Mouse (Mus musculus) adrenal gland, adult 2 months (tissue): ENCODE measurements at regions not wholly inside any gene's neighbourhood (a gene's known extent, or its start where the extent isn't known, plus 50 kb on each side); places are given as distances from the start of the nearest gene placed in this dataset.

Experiments
- DNase-seq: peaks from one replicate; pipeline ENCODE4 v3.0.0; 2021

DNA sequence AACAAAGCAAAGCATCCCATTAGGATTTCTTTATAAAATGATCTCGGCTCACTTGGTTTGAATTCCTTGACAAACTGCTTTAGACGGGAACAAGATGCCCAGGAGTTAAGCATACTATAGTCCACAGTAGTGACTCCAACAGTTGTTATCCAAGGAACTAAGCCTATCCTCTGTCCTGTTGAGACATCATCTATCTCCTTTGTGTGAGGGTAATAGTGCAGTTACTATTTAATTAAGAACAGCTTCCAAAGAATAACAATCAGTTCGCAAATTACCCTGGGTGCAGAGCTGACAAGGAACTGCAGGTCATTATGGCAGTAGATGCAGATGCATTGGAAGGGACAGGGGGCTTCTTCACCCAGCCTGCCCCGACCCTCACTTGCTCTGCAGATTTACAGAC lies 115.7 kb upstream of the Slc24a5 start:
- DNase-seq: no peak

DNA sequence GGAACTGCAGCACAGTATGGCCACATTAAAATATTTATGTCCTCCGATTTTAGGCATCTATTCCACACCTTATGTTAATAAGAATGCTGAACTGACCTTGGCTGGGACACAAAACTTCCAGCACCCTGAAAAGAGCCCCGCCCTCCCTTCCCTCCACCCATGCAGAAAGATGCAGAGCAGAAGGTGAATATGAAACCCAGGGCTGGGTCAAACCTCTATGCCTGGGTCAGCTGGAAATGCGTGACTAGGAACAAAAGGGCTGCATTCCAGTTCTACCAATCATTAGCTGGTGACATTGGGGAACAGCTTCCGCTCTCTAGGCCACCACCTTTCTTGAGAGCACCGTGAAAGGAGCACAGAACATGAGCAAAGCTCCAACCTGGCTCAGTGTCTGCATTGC lies 114.9 kb upstream of the Slc24a5 start:
- no peak for DNase-seq

DNA sequence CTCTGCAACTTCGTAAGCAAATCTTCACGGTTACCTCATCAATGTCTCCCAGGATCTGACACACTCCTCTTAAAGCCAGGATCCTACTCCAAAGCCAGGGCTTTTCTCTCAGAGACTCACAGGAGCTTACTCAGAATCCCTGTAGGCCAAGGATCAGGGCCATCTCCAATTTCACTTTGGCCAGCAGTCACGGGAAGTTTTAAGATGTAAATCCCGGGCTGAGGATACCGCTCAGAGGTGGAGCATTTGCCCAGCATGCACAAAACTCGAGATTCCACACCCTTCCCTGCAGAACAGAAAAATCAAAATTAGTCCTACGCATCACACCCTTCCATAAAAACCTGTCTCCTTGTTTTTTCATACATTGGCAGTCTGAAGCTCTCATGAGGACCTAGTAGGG lies 112.1 kb upstream of the Slc24a5 start:
- DNase-seq: no peak

DNA sequence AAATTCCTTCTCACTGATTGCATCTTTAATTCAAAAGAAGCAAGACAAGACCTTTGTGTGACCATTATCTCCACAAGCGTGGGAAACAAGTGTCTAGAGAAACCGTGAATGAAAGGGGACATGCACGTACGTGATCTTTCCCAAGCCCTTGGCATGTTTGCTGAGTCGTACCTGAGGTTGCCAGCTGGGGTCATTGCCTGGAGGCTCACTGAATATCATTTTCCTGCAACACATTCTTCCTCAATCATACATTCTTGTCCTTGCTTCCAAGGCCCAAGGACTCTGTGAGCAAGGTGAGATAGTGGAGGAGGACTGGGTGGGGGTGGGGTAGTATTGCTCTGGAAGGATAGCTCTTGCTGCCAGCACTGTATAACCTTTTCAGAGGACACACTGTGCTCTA lies 108.5 kb upstream of the Slc24a5 start:
- DNase-seq: no peak

DNA sequence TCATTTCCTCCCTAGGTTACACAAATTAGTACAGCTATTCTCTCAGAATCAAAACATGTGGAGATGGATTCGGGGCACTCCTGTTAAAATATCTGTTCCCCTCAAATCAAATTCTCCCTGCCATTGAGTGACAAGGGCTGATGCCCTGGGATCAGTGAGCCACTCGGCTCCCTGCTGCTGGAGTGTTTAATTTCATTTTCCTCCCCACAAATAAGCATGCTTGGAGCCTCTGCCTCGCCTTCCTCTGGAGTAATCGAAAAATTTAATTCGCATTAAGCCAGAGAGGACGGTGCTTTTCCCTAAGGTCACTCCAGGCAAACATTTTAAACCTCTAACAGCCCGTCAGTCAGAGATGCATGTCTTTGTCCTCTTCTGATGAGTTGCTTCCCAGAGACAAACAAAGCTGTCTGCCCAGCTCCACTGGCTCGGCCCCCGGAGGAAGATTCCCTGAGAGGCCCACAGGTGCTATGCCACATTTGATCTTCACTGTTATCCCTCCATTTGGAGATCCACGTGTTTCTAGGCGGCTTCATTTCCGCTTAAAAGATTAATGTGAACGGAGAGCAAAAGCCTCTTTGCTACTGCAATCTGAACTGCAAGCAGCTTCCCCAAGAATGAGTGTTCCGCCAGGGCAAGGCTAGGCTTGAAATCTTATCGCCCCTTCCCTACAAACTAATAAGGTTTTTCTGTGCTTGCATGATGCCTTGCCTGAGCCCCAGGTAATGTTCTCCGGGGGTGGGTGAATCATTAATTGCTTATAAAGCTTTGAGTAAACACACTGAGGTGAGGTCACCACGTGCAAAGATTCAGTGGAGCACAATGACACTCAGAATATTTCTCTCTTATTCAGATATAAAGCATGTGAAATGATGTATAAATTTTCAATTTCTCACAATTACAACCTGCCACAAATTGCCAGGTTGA lies 95.8 kb upstream of the Slc24a5 start:
- no peak for DNase-seq

DNA sequence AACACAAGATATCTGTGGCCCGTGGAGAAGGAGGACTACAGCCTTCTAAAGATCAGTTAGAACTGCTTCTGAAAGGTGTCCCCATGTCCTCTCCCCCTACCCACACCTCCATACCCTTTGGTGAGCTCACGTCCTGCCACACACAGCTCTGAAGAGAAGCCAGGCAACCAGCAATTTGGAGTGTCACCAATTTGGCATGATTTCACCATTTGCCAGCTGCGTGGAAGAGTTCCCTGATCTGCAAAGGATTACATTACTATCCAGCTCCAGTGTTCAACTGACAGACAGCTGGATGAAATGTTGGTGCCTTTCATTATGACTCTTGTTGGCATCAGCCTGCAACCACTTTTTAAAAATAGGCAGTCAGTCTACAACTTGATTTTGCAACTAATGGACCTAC lies 92.8 kb upstream of the Slc24a5 start:
- DNase-seq: no peak

DNA sequence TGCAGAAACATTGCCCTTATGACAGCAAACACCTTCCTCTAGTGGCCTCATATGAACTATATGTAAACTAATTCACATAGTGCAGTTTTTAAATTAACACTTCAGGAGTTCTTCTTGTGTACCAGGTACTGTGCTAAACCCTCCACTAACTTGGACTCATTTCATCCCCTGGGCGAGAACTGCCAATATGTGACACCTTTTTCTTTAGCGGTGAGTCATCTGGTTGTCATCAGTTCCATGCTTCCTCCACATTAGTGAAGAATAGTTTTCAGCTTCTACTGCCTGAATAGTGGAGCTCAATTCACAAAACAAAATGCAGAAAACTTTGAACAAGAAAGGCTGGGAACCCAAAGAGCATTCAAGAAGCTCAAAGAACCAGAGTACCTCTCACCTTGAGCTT lies 76.9 kb upstream of the Slc24a5 start:
- DNase-seq: no peak

DNA sequence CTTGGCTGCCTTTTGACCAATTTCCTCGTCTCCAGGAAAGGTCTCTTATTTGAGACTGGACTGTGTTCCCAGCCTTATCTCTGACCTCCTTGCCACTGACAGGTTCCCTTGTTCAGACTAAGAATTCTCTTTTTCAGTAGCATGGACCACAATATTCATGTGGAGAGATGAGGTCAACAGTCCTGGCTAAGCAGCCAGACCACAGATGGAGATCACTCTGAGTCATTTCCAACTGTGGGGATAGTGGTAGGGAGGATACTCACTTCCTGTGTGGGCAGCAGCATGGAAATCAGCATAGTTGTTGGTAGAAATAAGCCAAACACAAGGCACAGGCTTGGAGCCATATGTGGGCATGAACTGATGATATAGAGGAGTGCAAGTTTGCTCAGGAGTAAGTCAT lies 52.9 kb upstream of the Slc24a5 start:
- DNase-seq: no peak

DNA sequence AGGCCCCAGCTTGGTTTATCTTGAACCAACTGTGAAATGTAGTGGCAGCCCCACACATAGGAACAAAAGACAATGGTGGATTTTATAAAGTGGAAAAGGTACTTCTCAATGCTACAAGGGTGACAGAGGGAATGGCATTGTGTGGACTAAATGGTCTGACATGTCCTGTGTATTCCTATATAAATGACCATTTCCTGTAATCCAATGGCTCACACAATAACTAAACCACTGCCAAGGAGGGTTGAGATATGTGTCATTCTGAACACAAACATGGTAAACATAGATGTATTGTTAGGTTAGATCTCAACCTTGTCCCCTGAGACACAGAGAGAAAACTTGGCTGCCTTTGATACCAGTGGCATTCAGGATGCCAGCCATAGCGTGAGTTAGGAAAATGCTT lies 51.0 kb upstream of the Slc24a5 start:
- DNase-seq: no peak
